8 mouse cellular contexts compared by ENCODE assay signal in genomic region chr4:114907951-114908828, GRCm38 (mm10). TPM values are rescaled to one million over a fixed set of nuclear protein-coding genes. Genes with fewer than 3 reads are reported as not detected.
DNase-seq lines count a peak whose midpoint lies in the region; ATAC-seq lines count a peak whose summit lies in the region.

No protein-coding gene starts in this region.

- peak overlapping the region; percentile 88 for H3K27ac ChIP-seq in embryonic facial prominence, embryonic 12.5 days
- H3K27ac ChIP-seq in liver, embryonic 11.5 days (ENCODE audit: low read depth, low read length), result no peak overlapping the region
- no peak overlapping the region for H3K27ac ChIP-seq in neural tube, embryonic 15.5 days (replicated peaks)

- no peaks in the 10 kb centered on the region for H3K9me3 ChIP-seq in embryonic facial prominence, embryonic 12.5 days
- no peaks in the 10 kb centered on the region for H3K9me3 ChIP-seq in liver, embryonic 11.5 days (ENCODE audit: control insufficient read depth, low read length)
- H3K9me3 ChIP-seq in neural tube, embryonic 15.5 days (replicated peaks), result no peaks in the 10 kb centered on the region

- peaks cover 12% of the 10 kb centered on the region; the same call in 1 of the 2 replicates for H3K4me1 ChIP-seq in embryonic facial prominence, embryonic 12.5 days
- peaks cover 7% of the 10 kb centered on the region; the same call in 1 of the 2 replicates for H3K4me1 ChIP-seq in liver, embryonic 11.5 days (replicated peaks; ENCODE audit: control insufficient read depth, insufficient read depth, low read length)
- peaks cover 22% of the 10 kb centered on the region for H3K4me1 ChIP-seq in neural tube, embryonic 15.5 days

- peak; percentile 54 to 65 for DNase-seq in B cell, adult 2 months
- DNase-seq in CD8-positive naive resting alpha-beta T cell, adult 2 months (ENCODE audit: low read depth in 2 of 2, low spot score in 2 of 2), result peak; percentile 29 to 44
- DNase-seq in heart, postnatal 4 days, result peak; percentile 18
- peak; percentile 61 for DNase-seq in liver, embryonic 11.5 days (ENCODE audit: low spot score)
- no peak for DNase-seq in MN1 (ENCODE audit: low spot score)
- DNase-seq in retina, embryonic 14.5 days (ENCODE audit: low spot score), result no peak

- peak; percentile 4; the same call in 1 of the 2 replicates for ATAC-seq in embryonic facial prominence, embryonic 12.5 days (ENCODE audit: insufficient number of reproducible peaks, insufficient read depth, low FRiP score, low TSS enrichment)
- peak; percentile 42 for ATAC-seq in liver, embryonic 11.5 days (replicated peaks; ENCODE audit: low FRiP score)
- peak; percentile 29 for ATAC-seq in neural tube, embryonic 15.5 days (ENCODE audit: low FRiP score)

- peak overlapping the region; percentile 72 for H3K9ac ChIP-seq in embryonic facial prominence, embryonic 12.5 days
- peak overlapping the region; percentile 32 for H3K9ac ChIP-seq in liver, embryonic 11.5 days (ENCODE audit: low read depth, low read length)
- peak overlapping the region; percentile 14; the same call in 1 of the 2 replicates for H3K9ac ChIP-seq in neural tube, embryonic 15.5 days (replicated peaks)

- H3K27me3 ChIP-seq in embryonic facial prominence, embryonic 12.5 days, result peaks cover 87% of the 10 kb centered on the region
- H3K27me3 ChIP-seq in liver, embryonic 11.5 days (replicated peaks; ENCODE audit: control insufficient read depth, insufficient read depth, low read length), result peaks cover 99% of the 10 kb centered on the region
- H3K27me3 ChIP-seq in neural tube, embryonic 15.5 days (replicated peaks), result peaks cover 91% of the 10 kb centered on the region

- WGBS in embryonic facial prominence, embryonic 12.5 days, result under 1% methylated on average over 86 of the region's 103 CpGs
- WGBS in liver, embryonic 11.5 days, result 2% methylated on average over 87 of the region's 103 CpGs
- WGBS in neural tube, embryonic 15.5 days, result under 1% methylated on average over 103 of the region's 103 CpGs

- no peaks in the 10 kb centered on the region for H3K36me3 ChIP-seq in embryonic facial prominence, embryonic 12.5 days
- no peaks in the 10 kb centered on the region for H3K36me3 ChIP-seq in liver, embryonic 11.5 days (ENCODE audit: control insufficient read depth, insufficient read depth, low read length)
- H3K36me3 ChIP-seq in neural tube, embryonic 15.5 days, result no peaks in the 10 kb centered on the region

- H3K4me2 ChIP-seq in embryonic facial prominence, embryonic 12.5 days (replicated peaks), result peak overlapping the region; percentile 74
- peak overlapping the region; percentile 90 for H3K4me2 ChIP-seq in liver, embryonic 11.5 days
- peak overlapping the region; percentile 62 for H3K4me2 ChIP-seq in neural tube, embryonic 15.5 days

- H3K4me3 ChIP-seq in embryonic facial prominence, embryonic 12.5 days, result peak overlapping the region; percentile 54
- H3K4me3 ChIP-seq in liver, embryonic 11.5 days (ENCODE audit: low read depth, low read length), result peak overlapping the region; percentile 60
- peak overlapping the region; percentile 40 for H3K4me3 ChIP-seq in neural tube, embryonic 15.5 days (replicated peaks)

RNA-seq across cellular contexts. Expression of gene Foxd2, which starts 0.5 kb away (rescaled TPM):
- polyA plus RNA-seq in embryonic facial prominence, embryonic 12.5 days (2016; fragmentation: Nextera tagmentation; extraction: Ambion mirVana), result 6.2 and 7.7 TPM in 2 replicates
- total RNA-seq in heart, postnatal 4 days (2021), result under 1 TPM; 0.45 to 0.59 TPM
- 0.05 TPM in 1 of 2 replicates, not detected in the other for polyA plus RNA-seq in liver, embryonic 11.5 days (2014; fragmentation: Nextera tagmentation; extraction: Ambion mirVana)
- polyA plus RNA-seq in neural tube, embryonic 15.5 days (2015; fragmentation: Nextera tagmentation; extraction: Ambion mirVana), result 0.28 and 0.36 TPM in 2 replicates

RNA-seq across cellular contexts. Expression of gene Foxe3, which starts 17.6 kb away (rescaled TPM):
- polyA plus RNA-seq in embryonic facial prominence, embryonic 12.5 days (2016; fragmentation: Nextera tagmentation; extraction: Ambion mirVana), result 0.27 and 1.5 TPM in 2 replicates
- total RNA-seq in heart, postnatal 4 days (2021), result not detected
- not detected in 2 replicates for polyA plus RNA-seq in liver, embryonic 11.5 days (2014; fragmentation: Nextera tagmentation; extraction: Ambion mirVana)
- polyA plus RNA-seq in neural tube, embryonic 15.5 days (2015; fragmentation: Nextera tagmentation; extraction: Ambion mirVana), result not detected in 2 replicates

Comparison
In these comparisons a context has a peak if more than half of its experiments do, and no peak if none do; other contexts are left out.
1. DNase-seq: peak in B cell, adult 2 months (2 of 2), CD8-positive naive resting alpha-beta T cell, adult 2 months (2 of 2), heart, postnatal 4 days (single experiment) and liver, embryonic 11.5 days (single experiment); none in MN1 (single experiment) and retina, embryonic 14.5 days (single experiment).
2. H3K9ac ChIP-seq: peak in every context shown above with its lines; median percentile 72 in embryonic facial prominence, embryonic 12.5 days; 32 in liver, embryonic 11.5 days; 14 in neural tube, embryonic 15.5 days.
3. Peak in every context shown above with its lines, with median percentiles within 50 percentile points of each other: ATAC-seq, H3K4me2 ChIP-seq and H3K4me3 ChIP-seq.